Mouse (Mus musculus) cerebellum, adult 11 months (tissue): ENCODE measurements around the gene Olfr1080.
"Not testable (repeated sequence)": the region's sequence is repeated elsewhere in the genome, so short reads cannot be mapped to it uniquely, and the experiment has no call there.

Source experiments
- DNase-seq: peaks from one replicate; pipeline ENCODE4 v3.0.0; 2022

Gene Olfr1080

DNA sequence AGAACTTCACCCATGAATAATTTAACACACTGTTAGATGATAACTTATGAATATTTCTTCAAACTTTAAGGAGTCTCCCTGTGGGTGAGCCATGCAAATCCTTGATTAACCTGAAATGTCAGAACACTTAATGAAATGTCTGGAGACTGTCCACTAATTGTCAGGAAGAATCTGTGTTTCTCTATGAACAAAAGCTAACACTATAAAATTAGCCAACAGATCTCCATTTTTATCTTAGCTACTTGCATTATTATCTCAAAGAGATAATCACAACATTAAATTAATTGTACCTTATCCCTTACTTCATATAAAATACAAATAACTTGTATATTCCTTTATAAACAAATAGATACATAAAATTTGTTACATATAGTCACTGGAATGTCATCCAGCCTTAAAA is at the start of gene Olfr1080:
TSS of gene Olfr1080 (minus strand) at position 101 of the 400 bp plus-strand sequence.
- DNase-seq: not testable (repeated sequence)

DNA sequence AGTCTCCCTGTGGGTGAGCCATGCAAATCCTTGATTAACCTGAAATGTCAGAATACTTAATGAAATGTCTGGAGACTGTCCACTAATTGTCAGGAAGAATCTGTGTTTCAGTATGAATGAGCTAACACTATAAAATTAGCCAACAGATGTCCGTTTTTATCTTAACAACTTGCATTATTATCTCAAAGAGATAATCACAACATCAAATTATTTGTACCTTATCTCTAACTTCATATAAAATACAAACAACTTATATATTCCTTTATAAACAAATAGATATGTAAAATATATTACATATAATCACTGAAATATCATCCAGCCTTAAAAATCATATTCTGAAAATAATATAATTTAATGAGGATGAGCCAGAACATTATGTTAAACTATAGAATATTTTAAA is 40.8 kb upstream of the Olfr1080 start, which contains the start of gene Olfr1082:
TSS of gene Olfr1082 (minus strand) at position 101 of the 400 bp plus-strand sequence.
- DNase-seq: not testable (repeated sequence)

DNA sequence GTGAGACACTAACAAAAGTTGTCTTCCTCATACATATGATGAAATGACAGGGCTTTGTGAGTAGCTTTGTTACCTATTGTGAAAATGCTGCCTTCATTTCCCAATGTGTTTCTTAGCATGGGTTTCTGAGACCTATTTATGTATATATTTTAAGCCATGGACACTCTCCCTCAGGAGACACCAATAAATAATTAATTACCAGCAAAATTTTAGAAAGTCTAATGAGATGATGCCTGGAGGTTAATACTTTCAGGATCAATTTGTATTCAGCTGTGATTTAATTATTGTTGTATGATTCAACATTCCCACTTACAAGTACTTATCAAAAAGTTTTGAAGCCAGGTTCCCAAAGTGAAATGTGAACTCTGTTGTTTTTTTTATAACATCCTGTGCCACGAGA is 15.7 kb downstream of the Olfr1080 start, which contains the start of gene Olfr1079:
TSS of gene Olfr1079 (minus strand) at position 101 of the 400 bp plus-strand sequence.
- DNase-seq: no peak

DNA sequence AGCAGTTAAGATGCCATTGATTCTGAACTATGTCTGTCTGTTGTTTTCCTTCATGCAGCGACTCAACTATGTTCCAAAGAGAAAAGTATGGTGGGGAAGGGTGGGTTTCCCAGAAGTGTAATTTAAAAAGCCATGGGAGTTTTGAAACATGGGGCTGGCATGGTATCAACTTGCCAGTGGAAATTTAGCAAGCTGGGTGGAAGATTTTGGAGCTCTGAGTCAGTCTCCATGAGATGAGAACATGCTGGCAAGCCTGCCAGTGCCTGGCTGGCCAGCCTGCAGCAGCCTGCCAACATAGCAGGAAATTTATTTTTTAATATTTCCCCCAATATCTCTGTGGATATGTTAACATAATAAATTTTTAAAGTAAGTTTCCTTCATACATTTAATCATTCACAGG is 27.0 kb downstream of the Olfr1080 start:
- no peak for DNase-seq

DNA sequence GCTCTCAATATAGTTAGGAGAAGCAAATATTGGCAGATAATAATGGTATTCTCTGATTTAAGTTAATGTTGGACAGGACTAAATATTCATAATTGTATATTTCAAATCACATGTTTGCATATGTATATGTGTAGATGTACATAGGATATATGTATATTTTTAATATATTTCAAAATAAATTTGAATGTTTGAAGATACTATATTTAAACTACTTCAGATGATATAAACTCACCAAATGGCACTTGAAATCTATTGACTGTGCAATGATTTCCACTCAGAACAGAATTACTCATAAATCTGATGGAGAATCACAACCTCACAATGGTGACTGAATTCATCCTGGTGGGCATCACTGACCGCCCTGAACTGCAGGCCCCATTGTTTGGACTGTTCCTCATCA is 49.9 kb downstream of the Olfr1080 start, which contains the start of gene Olfr1076:
TSS of gene Olfr1076 (plus strand) at position 301 of the 400 bp plus-strand sequence.
- no peak for DNase-seq
